Mouse (Mus musculus): ENCODE measurements around the gene Kif9.

DNA sequence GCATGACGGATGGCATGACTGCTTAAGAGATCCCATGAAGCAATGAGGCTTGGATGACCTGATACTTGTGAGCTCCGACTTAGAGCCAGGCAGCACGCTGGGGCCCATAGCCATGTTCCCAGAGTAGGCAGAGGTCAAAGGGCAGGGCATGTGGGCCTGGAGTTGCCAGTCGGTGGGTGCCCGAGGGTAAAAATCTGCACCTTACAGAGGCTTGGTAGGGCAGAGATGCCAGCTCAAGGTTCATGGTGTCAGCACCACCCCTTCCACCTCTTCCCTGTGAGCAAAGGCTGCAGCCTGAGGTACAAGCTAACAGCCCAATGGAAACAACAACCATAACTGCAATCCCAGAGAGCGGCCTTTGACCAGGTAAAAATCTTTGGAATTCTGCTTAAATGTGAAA lies 11.4 kb upstream of the Kif9 start:
- TF ChIP-seq POLR2A (IDR thresholded peaks at IDR 0.05; ENCODE audit: borderline replicate concordance, insufficient read depth, low read length) (no peak), CTCF (IDR thresholded peaks at IDR 0.05; ENCODE audit: borderline replicate concordance, insufficient read depth, low read depth, low read length) (no peak)
